In genomic region chr16:11370132-11370544, GRCm38 (mm10) we compare ENCODE assay signal across 8 mouse cellular contexts. TPM values are rescaled to one million over a fixed set of nuclear protein-coding genes. Genes with fewer than 3 reads are reported as not detected.
DNase-seq lines count a peak whose midpoint lies in the region; ATAC-seq lines count a peak whose summit lies in the region.

No protein-coding gene starts in this region.

- H3K36me3 ChIP-seq in splenic B cell, adult 2 months (ENCODE audit: control insufficient read depth, insufficient read depth, low read length, poor library complexity, severe bottlenecking), result no peaks in the 10 kb centered on the region

- H3K27me3 ChIP-seq in splenic B cell, adult 2 months (ENCODE audit: control insufficient read depth, insufficient read depth, low read length, poor library complexity, severe bottlenecking), result no peaks in the 10 kb centered on the region

- DNase-seq in heart, postnatal 14 days, result peak; percentile 31 to 36
- DNase-seq in heart, postnatal 25 days (ENCODE audit: low spot score), result no peak
- DNase-seq in 416B (ENCODE audit: low read depth), result peak; percentile 86
- DNase-seq in adrenal gland, postnatal 25 days, result peak; percentile 59
- DNase-seq in kidney, postnatal 14 days, result peak; percentile 72
- peak; percentile 26 for DNase-seq in splenic B cell, adult 2 months (ENCODE audit: low read depth, low spot score)
- no peak for DNase-seq in gastrocnemius, postnatal 36 days

- intact Hi-C loops in heart, postnatal 14 days (cut with DNase I), result no loop called here
- intact Hi-C loops in heart, postnatal 25 days (cut with DNase I), result no loop called here
- intact Hi-C loops in gastrocnemius, postnatal 36 days (cut with DNase I), result no loop called here

- no peak for ATAC-seq in erythroblast, adult 5-6 weeks (replicated peaks; ENCODE audit: low FRiP score, poor library complexity, severe bottlenecking)

RNA-seq across cellular contexts. Expression of gene Snx29, which starts 47.4 kb away (rescaled TPM):
- total RNA-seq in heart, postnatal 14 days (2021), result 10 to 100 TPM; 13.5 to 17.4 TPM
- total RNA-seq in heart, postnatal 25 days (2021), result 10 to 100 TPM in 1 of 2 experiments, 1 to 10 TPM in 1; 9.6 to 12.4 TPM
- total RNA-seq in adrenal gland, postnatal 25 days (2021), result 16.1 and 20.7 TPM in 2 replicates
- 10 to 100 TPM in 1 of 2 experiments, 1 to 10 TPM in 1; 7.8 to 10.7 TPM for total RNA-seq in gastrocnemius, postnatal 36 days (2021)
- total RNA-seq in erythroblast, adult 5-6 weeks (2015; ENCODE audit: low replicate concordance), result 6.7 and 9.0 TPM in 2 replicates
- total RNA-seq in erythroblast, adult 5-6 weeks (2017; ENCODE audit: low replicate concordance), result 6.2 and 11.2 TPM in 2 replicates

RNA-seq across cellular contexts. Expression of gene Tnfrsf17, which starts 56.5 kb away (rescaled TPM):
- total RNA-seq in heart, postnatal 14 days (2021), result not detected
- total RNA-seq in heart, postnatal 25 days (2021), result not detected
- not detected in 2 replicates for total RNA-seq in adrenal gland, postnatal 25 days (2021)
- not detected for total RNA-seq in gastrocnemius, postnatal 36 days (2021)
- not detected in 2 replicates for total RNA-seq in erythroblast, adult 5-6 weeks (2015; ENCODE audit: low replicate concordance)
- total RNA-seq in erythroblast, adult 5-6 weeks (2017; ENCODE audit: low replicate concordance), result not detected in 2 replicates

Comparison
In these comparisons a context has a peak if more than half of its experiments do, and no peak if none do; other contexts are left out.
1. DNase-seq: peak in heart, postnatal 14 days (2 of 2), 416B (single experiment), adrenal gland, postnatal 25 days (single experiment), kidney, postnatal 14 days (single experiment) and splenic B cell, adult 2 months (single experiment); none in heart, postnatal 25 days (single experiment) and gastrocnemius, postnatal 36 days (0 of 2).